Mouse (Mus musculus): ENCODE results near the gene Lrrc20.
A peak's percentile ranks its signal among the peaks of the same experiment; 100 is the strongest.
"Not testable (repeated sequence)": the region's sequence is repeated elsewhere in the genome, so short reads cannot be mapped to it uniquely, and the experiment has no call there.

Lrrc20 gene

GRCm38 (mm10) chr10:61475594-61476439 is at the start of gene Lrrc20:
Gene Lrrc20 (plus strand): TSS chr10:61475801.
- peak; percentile 91 for DNase-seq (ENCODE audit: low spot score in 2 of 2)

GRCm38 (mm10) chr10:61426251-61426757 is 49.3 kb upstream of the Lrrc20 start:
- DNase-seq (ENCODE audit: low spot score in 2 of 2) = no peak

GRCm38 (mm10) chr10:61427951-61428350 is 47.6 kb upstream of the Lrrc20 start:
- DNase-seq (ENCODE audit: low spot score in 2 of 2) = no peak

- no peak for DNase-seq (ENCODE audit: low spot score in 2 of 2)
Measured at GRCm38 (mm10) chr10:61428416-61428815, 47.2 kb upstream of the Lrrc20 start.

- DNase-seq (ENCODE audit: low spot score in 2 of 2) = no peak
Measured at GRCm38 (mm10) chr10:61429043-61429442, 46.6 kb upstream of the Lrrc20 start.

GRCm38 (mm10) chr10:61431375-61431774 is 44.2 kb upstream of the Lrrc20 start:
- no peak for DNase-seq (ENCODE audit: low spot score in 2 of 2)

- DNase-seq (ENCODE audit: low spot score in 2 of 2) = no peak
Measured at GRCm38 (mm10) chr10:61440202-61440800, 35.3 kb upstream of the Lrrc20 start.

GRCm38 (mm10) chr10:61443456-61443855 is 32.1 kb upstream of the Lrrc20 start:
- DNase-seq (ENCODE audit: low spot score in 2 of 2) = no peak

GRCm38 (mm10) chr10:61443876-61444275 is 31.7 kb upstream of the Lrrc20 start:
- DNase-seq (ENCODE audit: low spot score in 2 of 2) = no peak

- no peak for DNase-seq (ENCODE audit: low spot score in 2 of 2)
Measured at GRCm38 (mm10) chr10:61445016-61445415, 30.6 kb upstream of the Lrrc20 start.

- DNase-seq (ENCODE audit: low spot score in 2 of 2) = no peak
Measured at GRCm38 (mm10) chr10:61447581-61448353, 27.8 kb upstream of the Lrrc20 start.

GRCm38 (mm10) chr10:61448834-61449233 is 26.8 kb upstream of the Lrrc20 start:
- no peak for DNase-seq (ENCODE audit: low spot score in 2 of 2)

GRCm38 (mm10) chr10:61451463-61451930 is 24.1 kb upstream of the Lrrc20 start:
- peak; percentile 24 to 36 for DNase-seq (ENCODE audit: low spot score in 2 of 2)

- DNase-seq (ENCODE audit: low spot score in 2 of 2) = peak; percentile 43 to 57
Measured at GRCm38 (mm10) chr10:61451931-61452617, 23.5 kb upstream of the Lrrc20 start.

- DNase-seq (ENCODE audit: low spot score in 2 of 2) = peak; percentile 99 to 100
Measured at GRCm38 (mm10) chr10:61452645-61453044, 23.0 kb upstream of the Lrrc20 start, which contains the start of gene Eif4ebp2. Gene Eif4ebp2 (minus strand): TSS chr10:61452661.

- not testable (repeated sequence) for DNase-seq (ENCODE audit: low spot score in 2 of 2)
Measured at GRCm38 (mm10) chr10:61453171-61453570, 22.4 kb upstream of the Lrrc20 start.

- DNase-seq (ENCODE audit: low spot score in 2 of 2) = no peak
Measured at GRCm38 (mm10) chr10:61457182-61457581, 18.4 kb upstream of the Lrrc20 start.

- DNase-seq (ENCODE audit: low spot score in 2 of 2) = no peak
Measured at GRCm38 (mm10) chr10:61465009-61465408, 10.6 kb upstream of the Lrrc20 start.

GRCm38 (mm10) chr10:61466242-61466641 is 9.4 kb upstream of the Lrrc20 start:
- DNase-seq (ENCODE audit: low spot score in 2 of 2) = peak in 1 of 2 experiments; percentile 31

GRCm38 (mm10) chr10:61466873-61467272 is 8.7 kb upstream of the Lrrc20 start:
- DNase-seq (ENCODE audit: low spot score in 2 of 2) = peak in 1 of 2 experiments; percentile 18

- no peak for DNase-seq (ENCODE audit: low spot score in 2 of 2)
Measured at GRCm38 (mm10) chr10:61468900-61469299, 6.7 kb upstream of the Lrrc20 start.
